Mouse (Mus musculus) midbrain, embryonic 16.5 days (tissue): Measurements from ENCODE around the gene Ccnb3. TPM values are rescaled to one million over a fixed set of nuclear protein-coding genes. Genes with fewer than 3 reads are reported as not detected.
"Not testable (repeated sequence)": the region's sequence is repeated elsewhere in the genome, so short reads cannot be mapped to it uniquely, and the experiment has no call there.

ENCODE experiments used
- ATAC-seq: fragments of 200-750 bp; cut with Nextera tagmentation; 2 replicates; pipeline ENCODE4 v1.8.0; 2017; ENCODE audit warnings: moderate TSS enrichment
- H3K27ac ChIP-seq: fragments of 300-500 bp; sonication (generic); 2 replicates; pipeline ENCODE4 v1.5.1; 2014; ENCODE audit warnings: mild to moderate bottlenecking, low read length, mixed read lengths
- H3K27me3 ChIP-seq: fragments of 300-500 bp; sonication (generic); 2 replicates; pipeline ENCODE4 v1.6.1; 2014; ENCODE audit warnings: low read depth, low read length, mixed read lengths; ENCODE audit not compliant: control insufficient read depth, insufficient read depth
- H3K36me3 ChIP-seq: fragments of 300-500 bp; sonication (generic); 2 replicates; pipeline ENCODE4 v1.6.1; 2014; ENCODE audit warnings: mild to moderate bottlenecking, low read length, moderate library complexity, mixed read lengths; ENCODE audit not compliant: control insufficient read depth, insufficient read depth
- H3K4me1 ChIP-seq: fragments of 300-500 bp; sonication (generic); 2 replicates; pipeline ENCODE4 v1.6.1; 2014; ENCODE audit warnings: mild to moderate bottlenecking, low read length, mixed read lengths; ENCODE audit not compliant: control insufficient read depth, insufficient read depth
- H3K4me2 ChIP-seq: fragments of 300-500 bp; sonication (generic); 2 replicates; pipeline ENCODE4 v1.6.1; 2014; ENCODE audit warnings: mild to moderate bottlenecking, low read length, mixed read lengths
- H3K4me3 ChIP-seq: fragments of 300-500 bp; sonication (generic); 2 replicates; pipeline ENCODE4 v1.5.1; 2014; ENCODE audit warnings: low read depth, mild to moderate bottlenecking, low read length, moderate library complexity, mixed read lengths
- H3K9ac ChIP-seq: fragments of 300-500 bp; sonication (generic); 2 replicates; pipeline ENCODE4 v1.6.1; 2014; ENCODE audit warnings: low read depth, low read length, mixed read lengths
- H3K9me3 ChIP-seq: fragments of 300-500 bp; sonication (generic); replicated peaks from 2 replicates; pipeline ENCODE4 v1.6.1; 2014; ENCODE audit warnings: mild to moderate bottlenecking, low read length, mixed read lengths; ENCODE audit not compliant: control insufficient read depth, poor library complexity, severe bottlenecking
- WGBS: fragments of 180-500 bp; shearing (Covaris S2); extraction: QIAGEN DNeasy Blood & Tissue Kit; methylation state at CpG from one replicate; pipeline ENCODE4 v1.1.7; 2014; 5-methylcytosine and 5-hydroxymethylcytosine counted together
- polyA plus RNA-seq: library from polyadenylated mRNA; unstranded; fragments of >200 nt; fragmentation: Nextera tagmentation; extraction: Ambion mirVana; gene quantifications from 2 replicates; pipeline ENCODE4 v1.2.1, GENCODE M21; 2015

Ccnb3 gene
- polyA plus RNA-seq, 1 experiment from 2014 or later: not detected

GRCm38 (mm10) chrX:6983916-6984315 lies 57.5 kb downstream of the Ccnb3 start:
- H3K9ac ChIP-seq, H3K36me3 ChIP-seq, H3K27ac ChIP-seq, H3K9me3 ChIP-seq, H3K4me1 ChIP-seq, H3K4me2 ChIP-seq, H3K4me3 ChIP-seq, ATAC-seq, H3K27me3 ChIP-seq: not testable (repeated sequence)
- 87% methylated on average over 3 of the region's 4 CpGs for WGBS

- no peaks in the 10 kb centered on the region for H3K9me3 ChIP-seq
- H3K4me3 ChIP-seq: no peak overlapping the region
- no peaks in the 10 kb centered on the region for H3K4me1 ChIP-seq
- no peak for ATAC-seq
- no peaks in the 10 kb centered on the region for H3K36me3 ChIP-seq
- WGBS: 89% methylated on average over 1 of the region's 1 CpGs
- H3K27ac ChIP-seq: no peak overlapping the region
- H3K27me3 ChIP-seq: no peaks in the 10 kb centered on the region
- no peak overlapping the region for H3K9ac ChIP-seq
- H3K4me2 ChIP-seq: no peak overlapping the region
Observed at GRCm38 (mm10) chrX:6971956-6972355, 69.5 kb downstream of the Ccnb3 start.

GRCm38 (mm10) chrX:6968598-6968997 lies 72.8 kb downstream of the Ccnb3 start:
- H3K9ac ChIP-seq: no peak overlapping the region
- no peaks in the 10 kb centered on the region for H3K27me3 ChIP-seq
- H3K9me3 ChIP-seq: no peaks in the 10 kb centered on the region
- H3K4me2 ChIP-seq: no peak overlapping the region
- H3K4me1 ChIP-seq: no peaks in the 10 kb centered on the region
- H3K36me3 ChIP-seq: no peaks in the 10 kb centered on the region
- 89% methylated on average over 3 of the region's 3 CpGs for WGBS
- H3K27ac ChIP-seq: no peak overlapping the region
- H3K4me3 ChIP-seq: no peak overlapping the region
- no peak for ATAC-seq

Other genes with a start within 250 kb of the Ccnb3 start
- gene Akap4, start 25.9 kb upstream of the Ccnb3 start, polyA plus RNA-seq: not detected in 2 replicates